ENCODE assay signal across 13 mouse cellular contexts in genomic region chr2:166554169-166554505, GRCm38 (mm10).
DNase-seq lines count a peak whose midpoint lies in the region; ATAC-seq and TF ChIP-seq lines count a peak whose summit lies in the region.
"Had no signal": no experiment of that assay in that cellular context is flagged by ENCODE, and none has a peak within 500 bp of the region (broad histone marks: within the 10 kb centered on the region; RNA-seq: fewer than 3 reads in every experiment).

No protein-coding gene starts in this region.

- TF ChIP-seq EP300 in liver, embryonic 14.5 days (IDR thresholded peaks at IDR 0.05; ENCODE audit: low read depth) = no peak

- H3K9ac ChIP-seq in kidney, embryonic 15.5 days = no peak overlapping the region
- H3K9ac ChIP-seq in embryonic facial prominence, embryonic 12.5 days = no peak overlapping the region
- no peak overlapping the region for H3K9ac ChIP-seq in liver, embryonic 14.5 days (replicated peaks)
- H3K9ac ChIP-seq in midbrain, embryonic 14.5 days (replicated peaks; ENCODE audit: low read length) = no peak overlapping the region
- H3K9ac ChIP-seq: lung, embryonic 14.5 days; midbrain, embryonic 13.5 days had no signal

- TF ChIP-seq CTCF in liver, embryonic 14.5 days (IDR thresholded peaks at IDR 0.05; ENCODE audit: low read depth) = no peak

- no peak for ATAC-seq in kidney, embryonic 15.5 days (replicated peaks; ENCODE audit: low FRiP score)
- ATAC-seq in embryonic facial prominence, embryonic 12.5 days (ENCODE audit: insufficient number of reproducible peaks, insufficient read depth, low FRiP score, low TSS enrichment) = no peak
- no peak for ATAC-seq in liver, embryonic 14.5 days (ENCODE audit: insufficient read depth)
- ATAC-seq in midbrain, embryonic 14.5 days (ENCODE audit: low FRiP score, low TSS enrichment) = no peak
- ATAC-seq: midbrain, embryonic 13.5 days had no signal

- no peak for DNase-seq in kidney, postnatal 4 days
- peak; percentile 93 for DNase-seq in MEL-GATA-1-ER (ENCODE audit: extremely low read depth, low read depth)
- no peak for DNase-seq in liver, embryonic 14.5 days (ENCODE audit: low read depth in 3 of 3, low spot score in 3 of 3)
- no peak for DNase-seq in left cerebral cortex, adult 11 months (ENCODE audit: low spot score)
- DNase-seq in midbrain, embryonic 14.5 days = no peak
- DNase-seq: cerebellum, postnatal 10 days; gastrocnemius, postnatal 10 days; layer of hippocampus, adult 9-11 months; right cerebral cortex, adult 18-20 months had no signal

- no peaks in the 10 kb centered on the region for H3K36me3 ChIP-seq in kidney, embryonic 15.5 days
- no peaks in the 10 kb centered on the region for H3K36me3 ChIP-seq in embryonic facial prominence, embryonic 12.5 days
- no peaks in the 10 kb centered on the region for H3K36me3 ChIP-seq in liver, embryonic 14.5 days (replicated peaks; ENCODE audit: control insufficient read depth, insufficient read depth, low read depth)
- no peaks in the 10 kb centered on the region for H3K36me3 ChIP-seq in midbrain, embryonic 14.5 days (ENCODE audit: control insufficient read depth, insufficient read depth, low read length)
- H3K36me3 ChIP-seq: midbrain, embryonic 13.5 days had no signal

- H3K27me3 ChIP-seq in kidney, embryonic 15.5 days = no peaks in the 10 kb centered on the region
- no peaks in the 10 kb centered on the region for H3K27me3 ChIP-seq in embryonic facial prominence, embryonic 12.5 days
- no peaks in the 10 kb centered on the region for H3K27me3 ChIP-seq in liver, embryonic 14.5 days (ENCODE audit: control insufficient read depth, insufficient read depth, low read length)
- H3K27me3 ChIP-seq in midbrain, embryonic 14.5 days (ENCODE audit: control insufficient read depth, insufficient read depth, low read length) = no peaks in the 10 kb centered on the region

- no peak overlapping the region for H3K4me3 ChIP-seq in kidney, embryonic 15.5 days (replicated peaks)
- no peak overlapping the region for H3K4me3 ChIP-seq in embryonic facial prominence, embryonic 12.5 days
- H3K4me3 ChIP-seq in liver, embryonic 14.5 days (ENCODE audit: insufficient read depth in 1 of 2, low read depth in 2 of 2, low read length in 2 of 2) = no peak overlapping the region
- H3K4me3 ChIP-seq in midbrain, embryonic 14.5 days (replicated peaks; ENCODE audit: low read depth, low read length) = no peak overlapping the region
- H3K4me3 ChIP-seq: midbrain, embryonic 13.5 days had no signal

- H3K9me3 ChIP-seq in kidney, embryonic 15.5 days (replicated peaks) = no peaks in the 10 kb centered on the region
- H3K9me3 ChIP-seq in embryonic facial prominence, embryonic 12.5 days = no peaks in the 10 kb centered on the region
- no peaks in the 10 kb centered on the region for H3K9me3 ChIP-seq in liver, embryonic 14.5 days (ENCODE audit: control insufficient read depth, low read length)
- no peaks in the 10 kb centered on the region for H3K9me3 ChIP-seq in midbrain, embryonic 14.5 days (ENCODE audit: control insufficient read depth, low read length)
- H3K9me3 ChIP-seq: midbrain, embryonic 13.5 days had no signal

- 78% methylated on average over 11 of the region's 11 CpGs for WGBS in kidney, embryonic 15.5 days
- 80% methylated on average over 11 of the region's 11 CpGs for WGBS in embryonic facial prominence, embryonic 12.5 days
- 69% methylated on average over 11 of the region's 11 CpGs for WGBS in liver, embryonic 14.5 days (ENCODE audit: insufficient replicate concordance)
- WGBS in midbrain, embryonic 14.5 days = 80% methylated on average over 11 of the region's 11 CpGs

- H3K4me2 ChIP-seq in kidney, embryonic 15.5 days = no peak overlapping the region
- no peak overlapping the region for H3K4me2 ChIP-seq in embryonic facial prominence, embryonic 12.5 days (replicated peaks)
- H3K4me2 ChIP-seq in liver, embryonic 14.5 days (ENCODE audit: low read depth) = peak overlapping the region; percentile 27
- H3K4me2 ChIP-seq in midbrain, embryonic 14.5 days (ENCODE audit: low read length) = no peak overlapping the region
- H3K4me2 ChIP-seq: midbrain, embryonic 13.5 days had no signal

- peak overlapping the region; percentile 67; the same call in 1 of the 2 replicates for H3K27ac ChIP-seq in kidney, embryonic 15.5 days
- H3K27ac ChIP-seq in embryonic facial prominence, embryonic 12.5 days = peak overlapping the region; percentile 43; the same call in 1 of the 2 replicates
- no peak overlapping the region for H3K27ac ChIP-seq in liver, embryonic 14.5 days
- H3K27ac ChIP-seq in midbrain, embryonic 14.5 days (replicated peaks; ENCODE audit: low read depth, low read length) = no peak overlapping the region
- H3K27ac ChIP-seq: midbrain, embryonic 13.5 days had no signal

- H3K4me1 ChIP-seq in kidney, embryonic 15.5 days = peaks cover 31% of the 10 kb centered on the region
- peaks cover 10% of the 10 kb centered on the region for H3K4me1 ChIP-seq in embryonic facial prominence, embryonic 12.5 days
- H3K4me1 ChIP-seq in liver, embryonic 14.5 days (replicated peaks; ENCODE audit: control insufficient read depth in 2 of 2, insufficient read depth in 2 of 2, low read length in 1 of 2) = no peaks in the 10 kb centered on the region; a peak in 1 of 4 replicates
- peaks cover 38% of the 10 kb centered on the region for H3K4me1 ChIP-seq in midbrain, embryonic 14.5 days (ENCODE audit: control insufficient read depth, insufficient read depth, low read length)

Comparison
In these comparisons a context has a peak if more than half of its experiments do, and no peak if none do; other contexts are left out.
1. H3K27ac ChIP-seq: peak in kidney, embryonic 15.5 days (single experiment) and embryonic facial prominence, embryonic 12.5 days (single experiment); none in liver, embryonic 14.5 days (single experiment) and midbrain, embryonic 14.5 days (single experiment).